Mouse (Mus musculus): ENCODE data around the gene Myrfl. TPM values are rescaled to one million over a fixed set of nuclear protein-coding genes. Genes with fewer than 3 reads are reported as not detected.

Myrfl gene
- polyA plus RNA-seq, 1 experiment: not detected

- no peaks in the 10 kb centered on the region for H3K4me1 ChIP-seq (ENCODE audit: control insufficient read depth)
- no peaks in the 10 kb centered on the region for H3K27me3 ChIP-seq (ENCODE audit: control insufficient read depth)
- TF ChIP-seq GATA1 (IDR thresholded peaks at IDR 0.05; ENCODE audit: low read length) (no peak), TAL1 (IDR thresholded peaks at IDR 0.05; ENCODE audit: low read length) (no peak)
- H3K36me3 ChIP-seq (ENCODE audit: control insufficient read depth): no peaks in the 10 kb centered on the region
- no peak overlapping the region for H3K4me3 ChIP-seq (replicated peaks)
- H3K9me3 ChIP-seq (ENCODE audit: control insufficient read depth, low read length): no peaks in the 10 kb centered on the region
Observed at GRCm38 (mm10) chr10:116741343-116741742, 155.4 kb downstream of the Myrfl start.

GRCm38 (mm10) chr10:116740073-116740472 is 156.6 kb downstream of the Myrfl start:
- TF ChIP-seq GATA1 (IDR thresholded peaks at IDR 0.05; ENCODE audit: low read length) (no peak), TAL1 (IDR thresholded peaks at IDR 0.05; ENCODE audit: low read length) (no peak)
- Histone ChIP-seq H3K36me3 (ENCODE audit: control insufficient read depth) (no peaks in the 10 kb centered on the region), H3K27me3 (ENCODE audit: control insufficient read depth) (no peaks in the 10 kb centered on the region), H3K4me1 (ENCODE audit: control insufficient read depth) (no peaks in the 10 kb centered on the region), H3K9me3 (ENCODE audit: control insufficient read depth, low read length) (no peaks in the 10 kb centered on the region), H3K4me3 (replicated peaks) (no peak overlapping the region)

- H3K9me3 ChIP-seq (ENCODE audit: control insufficient read depth, low read length): no peaks in the 10 kb centered on the region
- H3K4me3 ChIP-seq (replicated peaks): no peak overlapping the region
- no peaks in the 10 kb centered on the region for H3K4me1 ChIP-seq (ENCODE audit: control insufficient read depth)
- TF ChIP-seq GATA1 (IDR thresholded peaks at IDR 0.05; ENCODE audit: low read length): no peak
- no peak for TF ChIP-seq TAL1 (IDR thresholded peaks at IDR 0.05; ENCODE audit: low read length)
- no peaks in the 10 kb centered on the region for H3K27me3 ChIP-seq (ENCODE audit: control insufficient read depth)
- H3K36me3 ChIP-seq (ENCODE audit: control insufficient read depth): no peaks in the 10 kb centered on the region
Observed at GRCm38 (mm10) chr10:116738533-116738932, 158.2 kb downstream of the Myrfl start.

- Histone ChIP-seq H3K36me3 (ENCODE audit: control insufficient read depth) (no peaks in the 10 kb centered on the region), H3K4me3 (replicated peaks) (no peak overlapping the region), H3K9me3 (ENCODE audit: control insufficient read depth, low read length) (no peaks in the 10 kb centered on the region), H3K27me3 (ENCODE audit: control insufficient read depth) (no peaks in the 10 kb centered on the region), H3K4me1 (ENCODE audit: control insufficient read depth) (no peaks in the 10 kb centered on the region)
- TF ChIP-seq TAL1 (IDR thresholded peaks at IDR 0.05; ENCODE audit: low read length): no peak
- no peak for TF ChIP-seq GATA1 (IDR thresholded peaks at IDR 0.05; ENCODE audit: low read length)
Observed at GRCm38 (mm10) chr10:116735607-116736006, 161.1 kb downstream of the Myrfl start.

GRCm38 (mm10) chr10:116733651-116734050 is 163.1 kb downstream of the Myrfl start:
- Histone ChIP-seq H3K27me3 (ENCODE audit: control insufficient read depth) (no peaks in the 10 kb centered on the region), H3K4me3 (replicated peaks) (no peak overlapping the region), H3K4me1 (ENCODE audit: control insufficient read depth) (no peaks in the 10 kb centered on the region), H3K9me3 (ENCODE audit: control insufficient read depth, low read length) (no peaks in the 10 kb centered on the region), H3K36me3 (ENCODE audit: control insufficient read depth) (no peaks in the 10 kb centered on the region)
- TF ChIP-seq TAL1 (IDR thresholded peaks at IDR 0.05; ENCODE audit: low read length) (no peak), GATA1 (IDR thresholded peaks at IDR 0.05; ENCODE audit: low read length) (no peak)

GRCm38 (mm10) chr10:116730033-116730652 is 166.6 kb downstream of the Myrfl start:
- no peaks in the 10 kb centered on the region for H3K36me3 ChIP-seq (ENCODE audit: control insufficient read depth)
- H3K4me1 ChIP-seq (ENCODE audit: control insufficient read depth): no peaks in the 10 kb centered on the region
- TF ChIP-seq GATA1 (IDR thresholded peaks at IDR 0.05; ENCODE audit: low read length) (no peak), TAL1 (IDR thresholded peaks at IDR 0.05; ENCODE audit: low read length) (no peak)
- peaks cover under 1% of the 10 kb centered on the region; the same call in 1 of the 2 replicates for H3K9me3 ChIP-seq (ENCODE audit: control insufficient read depth, low read length)
- no peak overlapping the region for H3K4me3 ChIP-seq (replicated peaks)
- peaks cover 6% of the 10 kb centered on the region for H3K27me3 ChIP-seq (ENCODE audit: control insufficient read depth)

- H3K27me3 ChIP-seq (ENCODE audit: control insufficient read depth): peaks cover 6% of the 10 kb centered on the region
- H3K4me1 ChIP-seq (ENCODE audit: control insufficient read depth): no peaks in the 10 kb centered on the region
- TF ChIP-seq TAL1 (IDR thresholded peaks at IDR 0.05; ENCODE audit: low read length) (no peak), GATA1 (IDR thresholded peaks at IDR 0.05; ENCODE audit: low read length) (no peak)
- H3K4me3 ChIP-seq (replicated peaks): no peak overlapping the region
- peaks cover 2% of the 10 kb centered on the region; the same call in 1 of the 2 replicates for H3K9me3 ChIP-seq (ENCODE audit: control insufficient read depth, low read length)
- no peaks in the 10 kb centered on the region for H3K36me3 ChIP-seq (ENCODE audit: control insufficient read depth)
Observed at GRCm38 (mm10) chr10:116728860-116729259, 167.9 kb downstream of the Myrfl start.

GRCm38 (mm10) chr10:116727702-116728298 is 168.9 kb downstream of the Myrfl start:
- no peaks in the 10 kb centered on the region for H3K4me1 ChIP-seq (ENCODE audit: control insufficient read depth)
- H3K36me3 ChIP-seq (ENCODE audit: control insufficient read depth): no peaks in the 10 kb centered on the region
- H3K27me3 ChIP-seq (ENCODE audit: control insufficient read depth): peaks cover 6% of the 10 kb centered on the region
- H3K9me3 ChIP-seq (ENCODE audit: control insufficient read depth, low read length): peaks cover 5% of the 10 kb centered on the region; the same call in 1 of the 2 replicates
- H3K4me3 ChIP-seq (replicated peaks): no peak overlapping the region
- no peak for TF ChIP-seq TAL1 (IDR thresholded peaks at IDR 0.05; ENCODE audit: low read length)
- no peak for TF ChIP-seq GATA1 (IDR thresholded peaks at IDR 0.05; ENCODE audit: low read length)

Other genes starting within 250 kb of the Myrfl start
- gene Rab3ip, start 53.9 kb upstream of the Myrfl start, polyA plus RNA-seq (2012): 1.0 and 1.8 TPM in 2 replicates
- gene Gm10271, start 75.7 kb upstream of the Myrfl start, polyA plus RNA-seq (2012): not detected in 2 replicates
- not detected in 2 replicates for gene Best3, start 89.4 kb upstream of the Myrfl start, polyA plus RNA-seq (2012)
- gene Lrrc10, start 148.4 kb upstream of the Myrfl start, polyA plus RNA-seq (2012): not detected in 2 replicates
- gene Cct2, start 166.9 kb upstream of the Myrfl start, polyA plus RNA-seq (2012): 2.0 and 3.3 TPM in 2 replicates